Mouse (Mus musculus) ES-Bruce4 (cell line): Measurements from ENCODE around the gene Ppp2r5c. TPM values are rescaled to one million over a fixed set of nuclear protein-coding genes. Genes with fewer than 3 reads are reported as not detected.
A peak's percentile ranks its signal among the peaks of the same experiment; 100 is the strongest.

Source experiments
- H3K27ac ChIP-seq: 2 replicates; pipeline ENCODE4 v1.5.1; 2012; ENCODE audit warnings: low read length, inconsistent platforms; ENCODE audit not compliant: insufficient read depth
- H3K27me3 ChIP-seq: 2 replicates; pipeline ENCODE4 v1.6.1; 2012; ENCODE audit warnings: mild to moderate bottlenecking, low read length, inconsistent platforms; ENCODE audit not compliant: control insufficient read depth, poor library complexity, insufficient read depth, severe bottlenecking
- H3K36me3 ChIP-seq: 2 replicates; pipeline ENCODE4 v1.6.1; 2012; ENCODE audit warnings: inconsistent platforms, mild to moderate bottlenecking, low read length, moderate library complexity; ENCODE audit not compliant: control insufficient read depth, poor library complexity, insufficient read depth, severe bottlenecking
- H3K4me1 ChIP-seq: one replicate; pipeline ENCODE4 v1.8.1; 2011; ENCODE audit warnings: low read length; ENCODE audit not compliant: control insufficient read depth, insufficient read depth
- H3K4me3 ChIP-seq: 2 replicates; pipeline ENCODE4 v1.5.1; 2011; ENCODE audit warnings: low read depth, mild to moderate bottlenecking, low read length
- H3K9ac ChIP-seq: 2 replicates; pipeline ENCODE4 v1.6.1; 2012; ENCODE audit warnings: low read depth, mild to moderate bottlenecking, inconsistent platforms; ENCODE audit not compliant: poor library complexity, severe bottlenecking
- H3K9me3 ChIP-seq: replicated peaks from 2 replicates; pipeline ENCODE4 v1.6.1; 2012; ENCODE audit warnings: mild to moderate bottlenecking, low read length, inconsistent platforms; ENCODE audit not compliant: control insufficient read depth, poor library complexity, insufficient read depth, severe bottlenecking
- CTCF ChIP-seq: IDR thresholded peaks from one replicate; pipeline ENCODE4 v1.8.1; 2011; ENCODE audit warnings: low read depth, low read length
- EP300 ChIP-seq: IDR thresholded peaks from 2 replicates; pipeline ENCODE4 v1.6.1; 2011; ENCODE audit warnings: low read depth, low read length; ENCODE audit not compliant: insufficient read depth
- POLR2A ChIP-seq: IDR thresholded peaks from one replicate; pipeline ENCODE4 v1.8.1; 2011; ENCODE audit warnings: low read length; ENCODE audit not compliant: insufficient read depth
- polyA plus RNA-seq: library from polyadenylated mRNA; stranded (reverse); fragments of >200 nt; gene quantifications from 2 replicates; pipeline ENCODE4 v1.2.4, GENCODE M21; 2011; ENCODE audit warnings: low read depth; ENCODE audit not compliant: missing spikeins, insufficient read depth, insufficient read length

Gene Ppp2r5c
- polyA plus RNA-seq, 1 experiment, result 223 TPM

DNA sequence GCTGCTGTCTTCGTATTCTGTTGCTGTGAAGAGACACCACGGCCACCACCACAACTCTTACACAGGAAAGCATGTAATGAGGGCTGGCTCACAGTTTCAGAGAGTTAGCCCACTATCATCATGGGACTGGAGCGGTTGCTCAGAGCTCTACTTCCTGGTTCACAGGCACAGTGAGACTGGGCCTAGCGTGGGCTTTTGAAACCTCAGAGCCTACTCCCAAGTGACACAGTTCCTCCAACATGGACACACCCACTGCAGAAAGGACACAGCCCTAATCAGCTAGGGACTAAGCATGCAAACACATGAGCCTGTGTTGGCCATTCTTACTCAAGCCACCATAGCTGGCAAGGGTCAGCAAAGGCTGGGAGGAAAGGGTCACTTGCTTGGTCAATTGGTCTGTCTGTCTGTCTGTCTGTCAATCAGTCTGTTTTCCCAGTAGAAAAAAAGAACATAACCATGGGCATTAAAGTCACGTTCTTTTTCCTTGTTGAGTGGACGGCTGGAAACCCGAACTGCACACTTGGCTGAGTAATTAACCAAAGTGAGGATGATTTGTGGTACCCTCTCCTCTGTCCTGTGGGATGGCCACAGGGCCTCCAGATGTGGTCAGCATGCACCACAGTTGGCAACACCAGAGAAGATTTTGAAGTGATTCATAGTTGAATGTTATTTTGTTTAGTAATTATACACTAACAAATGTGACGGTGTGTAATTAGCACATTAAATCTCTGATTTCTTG, 56.7 kb downstream of the Ppp2r5c start:
- Histone ChIP-seq H3K36me3 (no peaks in the 10 kb centered on the region), H3K9me3 (no peaks in the 10 kb centered on the region), H3K9ac (peak overlapping the region; percentile 9), H3K27ac (peak overlapping the region; percentile 92), H3K27me3 (no peaks in the 10 kb centered on the region), H3K4me3 (no peak overlapping the region), H3K4me1 (peaks cover 23% of the 10 kb centered on the region)
- TF ChIP-seq EP300 (no peak), POLR2A (no peak), CTCF (no peak)

DNA sequence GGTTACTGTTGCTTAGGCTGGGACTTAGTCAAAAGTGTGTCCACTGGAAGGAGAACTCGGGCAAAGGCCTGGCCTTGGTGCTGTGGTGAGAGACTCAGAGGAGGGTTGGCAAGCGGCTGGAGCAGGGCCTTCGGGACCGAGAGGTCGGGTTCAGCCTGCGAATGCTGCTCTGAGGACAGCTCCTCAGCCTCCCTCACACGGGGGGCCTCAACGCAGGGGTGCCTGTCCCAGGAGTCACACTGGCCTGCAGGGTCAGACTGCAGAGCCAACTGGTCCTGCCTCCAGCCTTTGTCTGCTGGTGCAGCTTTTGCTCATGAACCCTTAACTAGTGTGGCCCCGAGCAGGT, 57.2 kb downstream of the Ppp2r5c start:
- TF ChIP-seq CTCF (no peak), POLR2A (no peak), EP300 (no peak)
- Histone ChIP-seq H3K4me1 (peaks cover 25% of the 10 kb centered on the region), H3K27me3 (no peaks in the 10 kb centered on the region), H3K9me3 (no peaks in the 10 kb centered on the region), H3K36me3 (no peaks in the 10 kb centered on the region), H3K9ac (peak overlapping the region; percentile 9), H3K27ac (peak overlapping the region; percentile 92), H3K4me3 (no peak overlapping the region)

DNA sequence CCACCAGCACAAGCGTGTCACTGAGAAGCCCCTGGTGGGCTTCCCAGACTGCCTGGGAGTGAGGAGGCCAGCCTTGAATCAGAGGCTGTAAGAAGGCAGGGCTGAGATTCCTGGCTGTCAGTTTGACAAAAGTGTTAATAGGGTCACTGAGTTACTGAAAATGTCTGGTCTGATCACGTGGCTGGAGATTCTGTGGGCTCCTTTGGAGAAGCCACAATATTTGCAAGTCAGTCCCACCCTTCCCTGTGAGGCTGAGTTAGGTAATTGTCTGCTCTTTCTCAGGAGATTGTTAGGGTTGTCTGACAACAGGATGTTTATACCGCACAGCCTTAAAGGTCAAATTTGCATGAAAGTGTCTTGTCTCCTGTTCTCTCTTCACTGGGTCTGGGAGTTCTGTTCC, 57.9 kb downstream of the Ppp2r5c start:
- no peaks in the 10 kb centered on the region for H3K9me3 ChIP-seq
- no peak for TF ChIP-seq CTCF
- no peak for TF ChIP-seq EP300
- no peak for TF ChIP-seq POLR2A
- H3K9ac ChIP-seq, result peak overlapping the region; percentile 9; the same call in 1 of the 2 replicates
- peak overlapping the region; percentile 92 for H3K27ac ChIP-seq
- no peaks in the 10 kb centered on the region for H3K27me3 ChIP-seq
- H3K4me1 ChIP-seq, result peaks cover 23% of the 10 kb centered on the region
- H3K4me3 ChIP-seq, result no peak overlapping the region
- H3K36me3 ChIP-seq, result no peaks in the 10 kb centered on the region

DNA sequence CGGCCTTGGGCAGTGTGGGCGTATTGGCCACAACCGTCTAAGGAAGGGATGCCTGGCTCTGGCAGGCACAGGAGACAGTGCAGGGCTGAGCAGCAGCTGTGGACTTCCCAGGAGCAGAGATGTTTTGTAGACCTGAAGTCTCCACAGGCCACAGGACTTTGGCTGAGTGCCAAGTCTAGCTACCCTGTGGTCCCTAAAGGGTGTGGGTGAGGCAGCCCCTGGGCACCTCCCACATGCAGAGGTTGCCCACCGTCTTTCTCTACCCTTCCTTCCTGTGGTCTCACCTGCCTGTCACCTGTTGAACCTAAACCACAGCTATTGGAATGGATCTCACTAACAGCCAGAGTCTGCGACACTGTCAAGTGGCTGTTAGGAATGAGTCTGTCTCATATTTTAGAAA, 59.1 kb downstream of the Ppp2r5c start:
- Histone ChIP-seq H3K4me3 (no peak overlapping the region), H3K27ac (peak overlapping the region; percentile 92), H3K4me1 (peaks cover 17% of the 10 kb centered on the region), H3K9me3 (no peaks in the 10 kb centered on the region), H3K9ac (0 out of 2 replicates have a peak overlapping the region, but pooled peaks have one; percentile 1), H3K27me3 (no peaks in the 10 kb centered on the region), H3K36me3 (no peaks in the 10 kb centered on the region)
- TF ChIP-seq EP300 (no peak), CTCF (no peak), POLR2A (no peak)

DNA sequence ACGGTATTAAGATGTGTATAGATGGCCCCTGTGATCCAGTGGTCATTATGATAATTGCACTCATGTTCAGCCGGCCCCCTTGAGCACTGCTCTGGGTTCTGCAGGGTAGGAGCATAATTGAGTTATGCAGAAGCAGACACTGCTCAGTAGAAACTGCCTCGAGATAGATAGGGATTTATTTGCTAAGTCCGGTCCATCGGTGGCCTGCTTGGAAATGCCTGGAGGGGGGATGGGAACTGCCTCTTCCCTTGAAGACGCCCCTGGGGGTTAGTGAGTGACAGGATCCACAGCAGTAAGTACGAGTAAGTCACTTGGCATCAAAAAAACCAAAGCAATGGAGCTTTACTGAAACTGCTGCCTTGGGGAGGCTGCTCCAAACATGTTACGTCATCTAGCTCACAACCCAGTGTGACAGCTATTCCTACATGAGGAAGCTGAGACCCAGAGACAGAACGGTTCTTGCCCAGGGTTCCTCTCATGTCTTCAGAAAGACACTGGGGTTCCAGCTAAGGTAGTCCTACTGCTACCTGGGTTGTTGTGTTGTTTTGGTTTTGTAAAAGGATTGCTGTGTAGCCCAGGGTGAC, 60.9 kb downstream of the Ppp2r5c start:
- no peak overlapping the region for H3K9ac ChIP-seq
- no peak overlapping the region for H3K27ac ChIP-seq
- H3K36me3 ChIP-seq, result no peaks in the 10 kb centered on the region
- peaks cover 19% of the 10 kb centered on the region for H3K4me1 ChIP-seq
- H3K9me3 ChIP-seq, result no peaks in the 10 kb centered on the region
- no peak for TF ChIP-seq POLR2A
- no peak for TF ChIP-seq EP300
- no peak for TF ChIP-seq CTCF
- H3K27me3 ChIP-seq, result no peaks in the 10 kb centered on the region
- H3K4me3 ChIP-seq, result no peak overlapping the region

DNA sequence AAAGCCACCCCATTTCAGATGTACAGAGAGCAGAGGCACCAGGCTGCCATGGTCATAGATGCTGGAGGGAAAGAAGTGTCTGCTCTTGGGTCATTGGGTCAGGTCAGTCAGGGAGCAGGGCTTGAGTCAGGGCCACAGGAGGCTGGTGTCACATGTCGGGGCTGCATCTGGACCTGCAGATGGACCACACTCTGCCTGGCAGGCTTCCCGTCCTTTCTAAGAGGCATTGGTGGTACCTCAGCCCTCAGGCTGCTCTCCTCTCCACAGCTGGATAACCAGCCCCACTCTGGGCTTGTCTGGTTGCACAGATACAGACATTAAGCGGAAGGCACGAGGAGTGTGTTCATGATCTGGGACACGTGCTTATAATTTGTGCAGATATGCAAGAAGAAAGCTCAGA, 61.8 kb downstream of the Ppp2r5c start:
- Histone ChIP-seq H3K27me3 (no peaks in the 10 kb centered on the region), H3K27ac (no peak overlapping the region), H3K36me3 (no peaks in the 10 kb centered on the region), H3K9me3 (no peaks in the 10 kb centered on the region), H3K9ac (no peak overlapping the region), H3K4me3 (no peak overlapping the region), H3K4me1 (peaks cover 17% of the 10 kb centered on the region)
- TF ChIP-seq POLR2A (no peak), CTCF (no peak), EP300 (no peak)
